Mouse (Mus musculus) brain, embryonic 14.5 days (tissue): ENCODE measurements at regions not wholly inside any gene's neighbourhood (a gene's known extent, or its start where the extent isn't known, plus 50 kb on each side); places are given as distances from the start of the nearest gene placed in this dataset.

Experiments
- CTCF ChIP-seq: fragments of 200-500 bp; IDR thresholded peaks from 2 replicates; pipeline ENCODE4 v1.5.1; 2012; ENCODE audit warnings: inconsistent platforms, mild to moderate bottlenecking, moderate library complexity, borderline replicate concordance; ENCODE audit not compliant: insufficient read depth, insufficient read length; ENCODE audit errors: extremely low read depth
- POLR2A ChIP-seq: fragments of 200-500 bp; IDR thresholded peaks from 2 replicates; pipeline ENCODE4 v1.6.1; 2012; ENCODE audit warnings: mild to moderate bottlenecking, inconsistent platforms, borderline replicate concordance; ENCODE audit not compliant: poor library complexity, insufficient read depth, insufficient read length, severe bottlenecking; ENCODE audit errors: extremely low read depth

DNA sequence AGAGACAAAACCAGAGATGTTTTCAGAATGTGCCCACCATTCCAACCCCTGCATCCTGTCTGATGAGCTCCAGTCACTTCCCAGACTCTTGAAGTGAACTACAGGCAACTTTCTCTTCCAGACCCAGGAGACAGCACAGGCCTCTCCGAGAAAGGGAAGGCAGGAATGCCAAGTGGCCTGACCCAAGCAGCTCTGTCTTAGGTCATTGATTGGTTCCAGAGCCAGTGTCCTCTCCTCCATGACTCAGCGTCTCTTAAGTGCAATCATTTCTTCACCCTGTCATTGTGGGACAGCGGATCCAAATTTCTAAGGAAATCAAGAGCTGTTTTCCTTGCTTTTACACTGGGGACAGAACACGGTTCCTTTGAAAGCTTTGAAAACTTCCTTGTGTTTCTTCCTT, 329.2 kb upstream of the Nfe2l3 start:
- TF ChIP-seq POLR2A (no peak), CTCF (no peak)
